Mouse (Mus musculus): ENCODE measurements at regions not wholly inside any gene's neighbourhood (a gene's known extent, or its start where the extent isn't known, plus 50 kb on each side); places are given as distances from the start of the nearest gene placed in this dataset.

DNA sequence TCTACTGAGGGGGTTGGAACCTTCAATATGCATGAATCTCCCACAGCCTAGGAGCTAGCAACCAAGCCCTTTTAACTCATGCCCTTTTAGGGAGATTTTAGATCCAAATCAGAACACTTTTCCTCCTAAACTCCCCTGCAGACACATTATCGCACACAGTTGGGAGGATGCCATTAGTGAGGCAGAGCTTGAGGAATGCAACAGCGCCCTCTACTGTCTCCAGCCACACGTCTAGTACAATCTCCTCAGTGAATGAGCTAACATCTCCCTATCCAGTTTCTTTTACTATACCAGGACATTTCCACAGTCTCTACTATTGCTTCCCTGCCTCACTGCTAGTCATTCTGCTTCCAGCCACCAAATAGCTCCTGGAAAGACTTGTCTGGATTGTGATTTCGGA lies 59.3 kb downstream of the 1700080O16Rik start:
- DNase-seq, result peak; percentile 84

DNA sequence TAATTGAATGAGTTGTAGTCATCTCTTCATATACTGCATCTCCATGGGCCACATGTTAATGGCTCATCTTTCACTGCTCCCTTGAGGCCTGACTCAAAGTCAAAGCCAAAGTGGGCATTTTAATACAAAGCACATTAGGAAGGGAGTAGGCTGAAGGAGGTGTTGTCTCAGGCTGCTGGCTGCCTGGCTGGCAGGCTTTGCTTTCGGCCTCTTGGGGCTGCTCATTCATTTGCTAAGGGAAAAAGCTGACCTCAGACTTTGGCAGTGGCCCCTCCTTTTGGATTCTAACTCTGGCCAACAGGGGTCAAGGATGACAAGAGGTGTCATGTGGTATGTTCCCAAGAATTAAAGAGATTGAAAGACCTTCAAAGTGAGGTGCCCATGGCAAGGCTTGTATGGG lies 61.0 kb downstream of the 1700080O16Rik start:
- peak; percentile 41 for DNase-seq

DNA sequence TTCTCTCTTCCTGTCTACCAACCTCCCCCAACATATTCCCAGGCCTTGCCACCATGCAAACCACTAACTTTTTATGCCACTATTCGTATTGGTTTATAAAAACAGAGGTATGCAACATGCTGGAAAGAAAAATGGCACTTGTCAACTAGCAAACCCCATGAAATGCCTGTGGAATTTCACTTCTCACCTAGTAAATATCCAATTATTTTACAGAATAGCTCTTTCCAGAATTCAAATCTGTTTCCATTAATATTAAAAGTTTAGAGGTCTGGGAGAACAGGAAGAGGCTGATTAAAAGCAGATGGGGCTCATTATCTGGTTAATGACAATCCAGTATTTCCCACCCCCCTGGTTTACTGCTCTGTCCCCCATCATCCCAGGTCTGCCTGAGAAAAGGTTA lies 62.0 kb downstream of the 1700080O16Rik start:
- no peak for DNase-seq

DNA sequence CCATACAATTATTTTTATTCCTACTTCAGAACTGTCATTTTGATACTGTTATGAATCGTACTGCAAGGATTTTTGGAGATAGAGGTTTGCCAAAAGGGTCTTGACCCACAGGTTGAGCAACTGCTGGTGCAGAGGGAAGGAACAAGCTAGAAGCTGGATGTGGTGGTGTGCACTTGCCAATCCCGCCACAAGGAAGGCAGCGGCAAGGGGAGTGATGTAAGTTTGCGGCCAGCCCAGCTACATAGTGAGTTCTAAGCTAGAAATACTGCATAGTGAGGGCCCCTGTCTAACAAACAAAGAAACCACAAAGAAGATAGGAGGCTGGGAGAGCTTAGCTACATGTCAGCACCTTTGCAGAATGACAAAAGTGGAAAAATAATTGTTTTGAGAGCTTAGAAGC lies 74.1 kb downstream of the 1700080O16Rik start:
- DNase-seq, result no peak

DNA sequence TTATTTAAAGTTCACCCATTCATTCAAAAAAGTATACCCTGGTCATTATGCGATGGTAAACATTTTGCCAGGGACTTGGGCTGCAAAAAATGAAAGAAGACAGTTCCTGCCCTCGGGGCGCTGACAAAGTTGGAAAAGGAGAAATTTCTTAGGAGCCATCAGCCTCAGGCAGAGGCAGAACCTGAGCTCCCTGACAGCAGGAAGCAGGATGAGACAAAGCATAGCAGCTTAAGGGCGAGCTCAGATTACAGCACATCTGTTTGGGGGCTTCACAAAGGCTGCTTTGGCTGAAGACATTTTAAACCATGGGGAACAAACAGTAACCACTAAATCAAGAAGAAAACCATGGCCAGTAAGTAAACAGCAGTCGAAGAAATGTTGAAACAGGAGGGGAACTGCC lies 75.5 kb downstream of the 1700080O16Rik start:
- peak; percentile 54 for DNase-seq

DNA sequence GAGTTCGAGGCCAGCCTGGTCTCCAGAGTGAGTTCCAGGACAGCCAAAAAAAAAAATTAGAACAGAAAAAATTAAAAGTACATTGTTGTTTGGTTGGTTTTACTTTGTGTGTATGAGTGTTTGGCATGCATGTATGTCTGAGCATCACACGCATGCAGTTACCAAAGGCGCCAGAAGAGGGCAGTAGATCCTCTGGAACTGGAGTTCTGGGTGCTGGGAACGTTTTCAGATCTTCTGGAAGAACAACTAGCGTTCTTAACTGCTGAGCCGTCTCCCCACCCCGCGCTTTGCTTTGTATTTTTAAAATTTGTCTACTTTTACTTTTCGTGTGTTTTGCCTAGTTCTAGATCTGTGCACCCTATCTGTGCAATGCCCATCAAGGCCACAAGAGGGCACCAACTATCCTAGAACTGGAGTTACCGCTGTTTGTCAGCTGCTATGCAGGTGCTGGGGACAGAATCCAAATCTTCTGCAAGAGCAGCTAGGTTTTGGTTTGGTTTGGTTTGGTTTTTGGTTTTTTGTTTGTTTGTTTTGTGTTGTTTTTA lies 76.9 kb downstream of the 1700080O16Rik start:
- no peak for DNase-seq

DNA sequence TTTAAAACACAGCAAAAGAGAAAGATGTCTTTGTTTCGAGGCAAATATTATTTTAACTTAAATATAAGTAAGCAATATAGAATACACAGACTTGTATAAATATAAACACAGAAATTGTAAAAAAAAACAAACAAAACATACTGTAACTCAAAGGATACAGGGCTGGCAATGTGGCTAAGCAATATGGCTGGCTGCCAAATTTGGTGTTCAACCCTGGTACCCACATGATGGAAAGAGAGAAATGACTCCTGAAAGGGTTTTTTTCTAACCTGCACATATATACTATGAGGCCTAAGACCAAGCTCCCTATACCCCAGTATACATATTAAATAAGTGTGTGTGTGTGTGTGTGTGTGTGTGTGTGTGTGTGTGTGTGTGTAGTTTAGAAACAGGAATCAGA lies 79.9 kb downstream of the 1700080O16Rik start:
- DNase-seq, result no peak

DNA sequence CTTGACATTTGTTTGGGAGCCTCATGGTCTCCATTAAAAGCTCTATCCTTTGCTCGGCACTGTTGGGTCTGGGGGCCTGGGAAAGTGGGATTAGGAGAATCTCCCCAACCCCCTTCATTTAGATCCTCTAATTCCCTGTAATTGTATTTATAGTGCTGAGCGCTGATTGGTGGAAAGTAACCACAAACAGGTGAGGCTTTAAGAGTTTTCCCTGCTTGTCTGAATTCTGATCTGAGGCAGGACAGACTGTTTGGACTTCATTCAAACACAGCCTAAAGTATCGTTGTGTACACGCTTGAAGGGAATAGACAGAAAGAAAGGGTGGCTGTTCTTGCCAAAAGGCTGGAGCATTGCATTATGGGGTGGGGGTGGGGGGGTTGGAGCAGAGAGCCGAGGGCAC lies 85.1 kb upstream of the Usp26 start:
- no peak for DNase-seq
